Mouse (Mus musculus): ENCODE measurements at regions not wholly inside any gene's neighbourhood (a gene's known extent, or its start where the extent isn't known, plus 50 kb on each side); places are given as distances from the start of the nearest gene placed in this dataset.
A peak's percentile ranks its signal among the peaks of the same experiment; 100 is the strongest.
"Not testable (repeated sequence)": the region's sequence is repeated elsewhere in the genome, so short reads cannot be mapped to it uniquely, and the experiment has no call there.

DNA sequence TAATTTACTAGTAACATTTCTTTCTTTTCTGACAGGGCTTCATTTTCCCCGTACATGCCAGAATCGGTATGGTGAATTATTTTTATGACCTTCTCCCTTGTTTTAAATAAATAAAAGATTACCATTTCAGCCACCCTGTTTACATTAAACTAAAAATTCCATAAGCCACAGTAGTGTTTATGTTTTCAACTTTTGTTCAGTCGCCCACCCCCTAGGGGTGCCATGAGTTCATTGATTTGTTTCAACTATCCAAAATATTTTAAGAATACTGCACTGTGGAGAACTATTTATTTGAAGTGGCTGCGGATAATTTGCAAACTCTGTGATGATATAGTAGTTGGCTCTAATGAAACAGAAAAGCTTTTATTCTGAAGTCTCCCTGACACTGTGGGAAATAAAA, 132.9 kb downstream of the Tfec start:
- no peaks in the 10 kb centered on the region for H3K9me3 ChIP-seq
- no peak overlapping the region for H3K4me3 ChIP-seq
- no peaks in the 10 kb centered on the region for H3K27me3 ChIP-seq (replicated peaks)
- H3K36me3 ChIP-seq (replicated peaks): no peaks in the 10 kb centered on the region
- H3K4me1 ChIP-seq: no peaks in the 10 kb centered on the region
- H3K9ac ChIP-seq: no peak overlapping the region
- 79% methylated on average over 4 of the region's 4 CpGs for WGBS
- H3K4me2 ChIP-seq: no peak overlapping the region
- no peak for ATAC-seq (replicated peaks)
- H3K27ac ChIP-seq: no peak overlapping the region

- 80% methylated on average over 5 of the region's 5 CpGs for WGBS
- no peaks in the 10 kb centered on the region for H3K4me1 ChIP-seq
- no peak for ATAC-seq (replicated peaks)
- no peak overlapping the region for H3K4me2 ChIP-seq
- no peak overlapping the region for H3K27ac ChIP-seq
- H3K4me3 ChIP-seq: no peak overlapping the region
- H3K9ac ChIP-seq: no peak overlapping the region
- H3K36me3 ChIP-seq (replicated peaks): no peaks in the 10 kb centered on the region
- H3K9me3 ChIP-seq: no peaks in the 10 kb centered on the region
- no peaks in the 10 kb centered on the region for H3K27me3 ChIP-seq (replicated peaks)
Measured at GRCm38 (mm10) chr6:16764707-16765106, 133.5 kb downstream of the Tfec start.

DNA sequence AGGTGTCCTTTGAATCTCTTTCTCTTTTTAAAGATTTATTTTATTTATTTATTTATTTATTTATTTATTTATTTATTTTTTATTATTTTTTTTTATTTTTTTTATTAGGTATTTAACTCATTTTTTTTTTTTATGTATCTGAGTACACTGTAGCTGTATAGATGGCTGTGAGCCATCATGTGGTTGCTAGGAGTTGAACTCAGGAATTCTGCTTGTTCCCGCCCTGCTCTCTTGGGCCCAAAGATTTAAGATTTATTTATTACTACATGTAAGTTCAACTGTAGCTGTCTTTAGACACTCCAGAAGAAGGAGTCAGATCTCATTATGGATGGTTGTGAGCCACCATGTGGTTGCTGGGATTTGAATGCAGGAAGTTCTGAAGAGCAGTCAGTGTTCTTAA, 143.2 kb downstream of the Tfec start:
- H3K36me3 ChIP-seq (replicated peaks); H3K4me1 ChIP-seq; H3K4me3 ChIP-seq; ATAC-seq (replicated peaks); H3K4me2 ChIP-seq; H3K27me3 ChIP-seq (replicated peaks); H3K27ac ChIP-seq; H3K9ac ChIP-seq; H3K9me3 ChIP-seq: not testable (repeated sequence)
- WGBS: 74% methylated on average over 1 of the region's 1 CpGs

DNA sequence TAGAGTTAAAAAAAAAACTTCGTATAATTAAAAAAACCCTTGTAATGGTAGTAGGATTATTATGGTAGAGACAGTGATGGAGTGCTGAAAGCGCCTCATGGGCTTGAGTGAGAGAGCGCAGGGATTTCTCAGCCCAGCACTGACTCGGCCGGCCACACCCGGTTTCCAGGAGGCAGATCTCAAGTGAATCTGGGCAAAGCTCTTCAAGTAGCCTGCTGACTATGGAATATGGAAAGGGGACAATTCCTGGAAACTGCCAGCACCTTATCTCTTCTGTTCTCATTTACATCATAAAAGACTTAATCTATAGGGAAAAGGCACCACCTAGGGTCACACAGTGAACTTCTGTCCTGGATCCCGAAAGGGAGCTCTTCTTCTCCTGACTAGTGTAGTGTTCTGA, 165.1 kb downstream of the Tfec start:
- H3K9ac ChIP-seq: no peak overlapping the region
- no peak overlapping the region for H3K27ac ChIP-seq
- no peaks in the 10 kb centered on the region for H3K9me3 ChIP-seq
- no peak overlapping the region for H3K4me2 ChIP-seq
- no peaks in the 10 kb centered on the region for H3K36me3 ChIP-seq (replicated peaks)
- no peak for ATAC-seq (replicated peaks)
- H3K4me1 ChIP-seq: no peaks in the 10 kb centered on the region
- no peaks in the 10 kb centered on the region for H3K27me3 ChIP-seq (replicated peaks)
- 64% methylated on average over 7 of the region's 7 CpGs for WGBS
- H3K4me3 ChIP-seq: no peak overlapping the region

DNA sequence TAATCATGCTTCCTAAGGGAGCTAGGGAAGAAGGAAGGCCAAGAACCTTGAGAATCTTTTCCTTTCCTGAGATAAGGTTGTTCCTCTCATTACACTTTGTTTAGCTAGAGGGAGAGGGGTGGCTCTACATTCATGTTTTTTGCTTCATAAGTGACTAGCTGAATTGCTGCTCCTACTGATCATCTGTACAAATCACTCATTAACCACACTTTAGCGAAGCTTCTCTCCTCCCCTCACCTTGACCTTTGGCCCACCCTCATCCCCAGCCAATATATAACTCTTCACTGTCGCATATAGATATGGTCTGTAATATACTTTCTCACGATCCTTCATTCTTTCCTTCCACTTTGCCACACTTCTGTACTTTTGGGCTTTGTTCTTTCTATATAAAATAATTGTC, 166.1 kb downstream of the Tfec start:
- Histone ChIP-seq H3K27me3 (replicated peaks) (no peaks in the 10 kb centered on the region), H3K4me1 (peaks cover 6% of the 10 kb centered on the region), H3K27ac (no peak overlapping the region), H3K9ac (no peak overlapping the region), H3K9me3 (no peaks in the 10 kb centered on the region), H3K4me2 (no peak overlapping the region), H3K4me3 (no peak overlapping the region), H3K36me3 (replicated peaks) (no peaks in the 10 kb centered on the region)
- 84% methylated on average over 3 of the region's 3 CpGs for WGBS
- ATAC-seq (replicated peaks): no peak

DNA sequence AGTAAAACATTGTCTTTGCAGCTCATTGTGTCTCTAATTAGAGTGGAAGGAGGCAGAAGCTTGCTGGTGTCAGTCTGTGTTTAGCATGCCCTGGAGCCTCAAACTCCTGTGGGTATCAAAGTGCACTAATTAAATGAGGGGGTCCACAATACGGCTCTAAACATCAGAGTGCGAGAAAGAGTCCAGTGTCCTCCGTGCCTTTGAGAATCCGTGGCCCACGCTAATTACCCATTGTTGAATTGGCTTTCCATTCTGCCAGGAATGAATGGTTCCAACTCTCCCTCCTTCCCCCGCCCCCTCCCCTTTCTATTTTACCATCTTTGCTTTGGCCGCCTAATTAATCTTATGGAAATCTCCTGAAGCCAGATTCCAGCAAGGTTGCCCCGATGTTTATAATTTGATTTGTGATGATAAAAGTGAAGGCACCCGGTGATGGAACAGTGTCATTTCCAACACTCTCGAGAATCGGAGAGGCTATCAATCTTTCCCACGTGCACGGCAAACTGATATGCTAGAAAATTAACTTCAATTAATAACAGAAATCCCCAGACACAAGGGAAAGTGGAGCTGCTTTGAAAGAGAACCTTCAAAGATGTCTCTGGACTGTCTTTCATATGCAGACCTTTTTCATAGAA, 170.9 kb downstream of the Tfec start:
- Histone ChIP-seq H3K36me3 (replicated peaks) (no peaks in the 10 kb centered on the region), H3K9me3 (no peaks in the 10 kb centered on the region), H3K27ac (no peak overlapping the region), H3K4me1 (peaks cover 7% of the 10 kb centered on the region), H3K9ac (no peak overlapping the region), H3K4me3 (peak overlapping the region; percentile 11; the same call in 1 of the 2 replicates), H3K4me2 (peak overlapping the region; percentile 40), H3K27me3 (replicated peaks) (no peaks in the 10 kb centered on the region)
- peak; percentile 91 for ATAC-seq (replicated peaks)
- WGBS: 9% methylated on average over 13 of the region's 13 CpGs

DNA sequence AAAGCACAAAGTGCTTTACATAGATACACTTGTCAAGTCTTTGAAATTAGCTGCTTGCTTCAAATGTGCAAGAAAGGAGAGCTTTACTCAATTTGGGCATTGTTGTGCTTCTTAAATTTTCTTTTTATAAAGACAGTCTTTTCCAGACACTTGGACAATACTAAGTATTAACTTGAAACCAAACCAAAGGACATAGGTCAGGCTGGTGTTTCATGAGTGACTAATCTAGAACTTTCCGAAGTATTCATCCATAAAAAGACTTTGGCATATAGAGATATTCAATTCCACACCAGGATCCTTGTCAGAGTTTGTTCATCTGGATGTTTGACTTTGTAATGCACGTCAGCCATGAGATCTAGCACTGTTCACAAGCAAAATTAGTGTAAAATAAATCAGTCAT, 173.0 kb downstream of the Tfec start:
- peaks cover 7% of the 10 kb centered on the region for H3K4me1 ChIP-seq
- no peak overlapping the region for H3K27ac ChIP-seq
- H3K4me2 ChIP-seq: no peak overlapping the region
- H3K4me3 ChIP-seq: no peak overlapping the region
- 93% methylated on average over 2 of the region's 2 CpGs for WGBS
- H3K9me3 ChIP-seq: no peaks in the 10 kb centered on the region
- H3K27me3 ChIP-seq (replicated peaks): no peaks in the 10 kb centered on the region
- no peak for ATAC-seq (replicated peaks)
- H3K36me3 ChIP-seq (replicated peaks): no peaks in the 10 kb centered on the region
- no peak overlapping the region for H3K9ac ChIP-seq

GRCm38 (mm10) chr6:16704496-16704895, 193.7 kb downstream of the Tfec start:
- no peak overlapping the region for H3K9ac ChIP-seq
- no peak for ATAC-seq (replicated peaks)
- H3K4me3 ChIP-seq: no peak overlapping the region
- no peaks in the 10 kb centered on the region for H3K4me1 ChIP-seq
- no peaks in the 10 kb centered on the region for H3K36me3 ChIP-seq (replicated peaks)
- 96% methylated on average over 4 of the region's 4 CpGs for WGBS
- no peak overlapping the region for H3K27ac ChIP-seq
- no peak overlapping the region for H3K4me2 ChIP-seq
- H3K27me3 ChIP-seq (replicated peaks): no peaks in the 10 kb centered on the region
- no peaks in the 10 kb centered on the region for H3K9me3 ChIP-seq

- H3K27ac ChIP-seq: no peak overlapping the region
- H3K4me1 ChIP-seq: no peaks in the 10 kb centered on the region
- H3K9ac ChIP-seq: no peak overlapping the region
- no peak for ATAC-seq (replicated peaks)
- H3K4me2 ChIP-seq: no peak overlapping the region
- no peaks in the 10 kb centered on the region for H3K9me3 ChIP-seq
- WGBS: 86% methylated on average over 3 of the region's 3 CpGs
- H3K36me3 ChIP-seq (replicated peaks): no peaks in the 10 kb centered on the region
- no peaks in the 10 kb centered on the region for H3K27me3 ChIP-seq (replicated peaks)
- no peak overlapping the region for H3K4me3 ChIP-seq
Measured at GRCm38 (mm10) chr6:16703412-16703746, 194.9 kb downstream of the Tfec start.

- WGBS: 74% methylated on average over 7 of the region's 7 CpGs
Measured at GRCm38 (mm10) chr6:16702706-16703411, 195.4 kb downstream of the Tfec start.

GRCm38 (mm10) chr6:16697285-16697684, 201.0 kb downstream of the Tfec start:
- Histone ChIP-seq H3K36me3 (replicated peaks) (no peaks in the 10 kb centered on the region), H3K9ac (no peak overlapping the region), H3K27ac (no peak overlapping the region), H3K27me3 (replicated peaks) (no peaks in the 10 kb centered on the region), H3K4me1 (peaks cover 5% of the 10 kb centered on the region; the same call in 1 of the 2 replicates), H3K4me3 (no peak overlapping the region), H3K4me2 (no peak overlapping the region), H3K9me3 (no peaks in the 10 kb centered on the region)
- WGBS: 53% methylated on average over 4 of the region's 4 CpGs
- no peak for ATAC-seq (replicated peaks)

More at GRCm38 (mm10) chr6:16702706-16703411, 195.4 kb downstream of the Tfec start:
- Histone ChIP-seq H3K9ac (no peak overlapping the region), H3K4me2 (no peak overlapping the region), H3K27ac (no peak overlapping the region), H3K9me3 (no peaks in the 10 kb centered on the region), H3K4me3 (no peak overlapping the region), H3K36me3 (replicated peaks) (no peaks in the 10 kb centered on the region), H3K4me1 (no peaks in the 10 kb centered on the region), H3K27me3 (replicated peaks) (no peaks in the 10 kb centered on the region)
- ATAC-seq (replicated peaks): no peak

GRCm38 (mm10) chr6:16668004-16668403, 230.2 kb downstream of the Tfec start:
- H3K27ac ChIP-seq: no peak overlapping the region
- no peaks in the 10 kb centered on the region for H3K27me3 ChIP-seq (replicated peaks)
- 3% methylated on average over 2 of the region's 2 CpGs for WGBS
- no peak overlapping the region for H3K4me2 ChIP-seq
- H3K4me1 ChIP-seq: no peaks in the 10 kb centered on the region
- no peaks in the 10 kb centered on the region for H3K36me3 ChIP-seq (replicated peaks)
- ATAC-seq (replicated peaks): peak; percentile 83
- H3K9ac ChIP-seq: no peak overlapping the region
- H3K4me3 ChIP-seq: no peak overlapping the region
- no peaks in the 10 kb centered on the region for H3K9me3 ChIP-seq

GRCm38 (mm10) chr6:16667241-16667640, 231.0 kb downstream of the Tfec start:
- Histone ChIP-seq H3K4me3 (no peak overlapping the region), H3K27me3 (replicated peaks) (no peaks in the 10 kb centered on the region), H3K4me1 (no peaks in the 10 kb centered on the region), H3K36me3 (replicated peaks) (no peaks in the 10 kb centered on the region), H3K9me3 (no peaks in the 10 kb centered on the region), H3K27ac (no peak overlapping the region), H3K4me2 (no peak overlapping the region), H3K9ac (no peak overlapping the region)
- WGBS: 26% methylated on average over 6 of the region's 6 CpGs
- no peak for ATAC-seq (replicated peaks)
